Mouse (Mus musculus) liver, embryonic 14.5 days (tissue): ENCODE data around the gene Tex10. TPM values are rescaled to one million over a fixed set of nuclear protein-coding genes. Genes with fewer than 3 reads are reported as not detected.

ENCODE experiments used
- ATAC-seq: fragments of 200-750 bp; cut with Nextera tagmentation; 2 replicates; pipeline ENCODE4 v1.8.0; 2017; ENCODE audit warnings: moderate number of reproducible peaks, mild to moderate bottlenecking, moderate library complexity; ENCODE audit not compliant: insufficient read depth
- DNase-seq, 3 experiments: peaks; one replicate each; pipeline ENCODE4 v3.0.0-alpha.2; 2012 to 2013; ENCODE audit warnings: low read depth in 3 of 3, low spot score in 3 of 3
- H3K27ac ChIP-seq: fragments of 300-500 bp; sonication (generic); 2 replicates; pipeline ENCODE4 v1.5.1; 2014; ENCODE audit warnings: moderate library complexity, mild to moderate bottlenecking, control low read depth, inconsistent platforms
- H3K27me3 ChIP-seq: fragments of 300-500 bp; sonication (generic); 2 replicates; pipeline ENCODE4 v1.6.1; 2014; ENCODE audit warnings: mild to moderate bottlenecking, low read length, moderate library complexity; ENCODE audit not compliant: control insufficient read depth, insufficient read depth
- H3K36me3 ChIP-seq: fragments of 300-500 bp; sonication (generic); replicated peaks from 2 replicates; pipeline ENCODE4 v1.6.1; 2014; ENCODE audit warnings: low read depth; ENCODE audit not compliant: control insufficient read depth, insufficient read depth
- H3K4me1 ChIP-seq, 2 experiments: fragments of 200-500 bp in 1 of 2; fragments of 300-500 bp in 1 of 2; sonication (generic) in 1 of 2; replicated peaks; 2 replicates each; pipeline ENCODE4 v1.6.1; 2012 to 2014; ENCODE audit warnings: antibody characterized with exemption in 1 of 2, inconsistent platforms in 1 of 2, low read length in 1 of 2; ENCODE audit not compliant: control insufficient read depth in 2 of 2, insufficient read depth in 2 of 2
- H3K4me2 ChIP-seq: fragments of 300-500 bp; sonication (generic); 2 replicates; pipeline ENCODE4 v1.6.1; 2014; ENCODE audit warnings: low read depth, mild to moderate bottlenecking, control low read depth, moderate library complexity
- H3K4me3 ChIP-seq, 2 experiments: fragments of 200-500 bp in 1 of 2; fragments of 300-500 bp in 1 of 2; sonication (generic) in 1 of 2; 2 replicates each; pipeline ENCODE4 v1.5.1; 2012 to 2014; ENCODE audit warnings: low read depth in 2 of 2, low read length in 2 of 2, mild to moderate bottlenecking in 2 of 2, control low read depth in 1 of 2, inconsistent platforms in 1 of 2, moderate library complexity in 1 of 2; ENCODE audit not compliant: insufficient read depth in 1 of 2
- H3K9ac ChIP-seq: fragments of 300-500 bp; sonication (generic); replicated peaks from 2 replicates; pipeline ENCODE4 v1.6.1; 2014; ENCODE audit warnings: mild to moderate bottlenecking, control low read depth, moderate library complexity
- H3K9me3 ChIP-seq: fragments of 300-500 bp; sonication (generic); 2 replicates; pipeline ENCODE4 v1.6.1; 2016; ENCODE audit warnings: low read length, mixed read lengths; ENCODE audit not compliant: control insufficient read depth
- CTCF ChIP-seq: IDR thresholded peaks from 2 replicates; pipeline ENCODE4 v1.5.1; 2016; ENCODE audit warnings: antibody characterized with exemption, low read depth, control low read depth
- EP300 ChIP-seq: IDR thresholded peaks from 2 replicates; pipeline ENCODE4 v1.6.1; 2016; ENCODE audit warnings: antibody characterized with exemption, low read depth
- WGBS: fragments of 180-500 bp; shearing (Covaris S2); extraction: QIAGEN DNeasy Blood & Tissue Kit; methylation state at CpG from one replicate; pipeline ENCODE4 v1.1.7; 2014; ENCODE audit not compliant: insufficient replicate concordance; 5-methylcytosine and 5-hydroxymethylcytosine counted together
- polyA plus RNA-seq, 2 experiments: library from polyadenylated mRNA; depleted of rRNA in 1 of 2; stranded (reverse) in 1 of 2; unstranded in 1 of 2; fragments of >200 nt; fragmentation: Nextera tagmentation in 1 of 2; extraction: Ambion mirVana in 1 of 2; gene quantifications; 2 replicates each; pipeline versions ENCODE4 v1.2.1 to v1.2.3; 2012 to 2014

The Tex10 gene
- polyA plus RNA-seq, 2 experiments = 10.5 to 23.4 TPM

- Histone ChIP-seq H3K4me1 (no peaks in the 10 kb centered on the region), H3K9me3 (no peaks in the 10 kb centered on the region), H3K9ac (no peak overlapping the region), H3K27ac (no peak overlapping the region), H3K27me3 (no peaks in the 10 kb centered on the region), H3K4me2 (no peak overlapping the region), H3K4me3 (no peak overlapping the region), H3K36me3 (peaks cover 37% of the 10 kb centered on the region)
- DNase-seq = no peak
- no peak for ATAC-seq
- WGBS = 84% methylated on average over 6 of the region's 6 CpGs
- TF ChIP-seq EP300 = no peak
- TF ChIP-seq CTCF = no peak
Measured at GRCm38 (mm10) chr4:48458436-48458835, 14.8 kb downstream of the Tex10 start.

DNA sequence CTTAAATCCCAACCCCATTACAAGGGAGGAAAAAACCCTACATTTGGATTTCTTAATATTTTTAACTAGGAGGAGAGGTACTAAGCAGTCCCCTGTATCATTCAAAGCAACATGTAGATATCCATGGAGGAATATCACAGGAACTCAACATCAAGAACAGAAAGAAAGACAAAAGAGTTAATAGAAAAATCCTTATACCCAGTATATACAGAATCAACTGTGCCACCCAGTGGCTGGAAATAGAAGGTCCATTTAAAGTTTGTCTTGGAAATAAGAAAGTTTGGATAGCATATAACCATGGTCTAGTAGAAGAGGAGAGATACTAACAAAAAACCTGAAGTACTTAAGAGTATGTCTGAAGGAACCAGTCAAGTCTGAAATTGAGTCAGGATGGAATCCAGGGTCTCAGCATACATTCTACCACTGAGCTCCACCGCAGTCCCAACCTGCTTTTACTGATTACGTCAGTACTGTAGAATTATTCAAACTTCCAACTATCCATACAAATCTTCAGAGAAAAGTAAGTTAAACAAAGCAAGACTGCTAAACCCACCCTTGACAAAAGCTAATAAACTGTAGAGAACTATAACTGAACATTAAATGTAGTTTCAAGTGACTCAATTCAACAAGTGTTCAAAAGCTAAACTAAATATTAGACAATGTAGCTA, 19.0 kb downstream of the Tex10 start:
- Histone ChIP-seq H3K4me1 (no peaks in the 10 kb centered on the region), H3K9me3 (no peaks in the 10 kb centered on the region), H3K27ac (no peak overlapping the region), H3K4me2 (no peak overlapping the region), H3K36me3 (peaks cover 34% of the 10 kb centered on the region), H3K27me3 (no peaks in the 10 kb centered on the region), H3K9ac (no peak overlapping the region), H3K4me3 (no peak overlapping the region)
- TF ChIP-seq CTCF (no peak), EP300 (no peak)
- DNase-seq = no peak
- no peak for ATAC-seq
- WGBS = 88% methylated on average over 2 of the region's 2 CpGs

DNA sequence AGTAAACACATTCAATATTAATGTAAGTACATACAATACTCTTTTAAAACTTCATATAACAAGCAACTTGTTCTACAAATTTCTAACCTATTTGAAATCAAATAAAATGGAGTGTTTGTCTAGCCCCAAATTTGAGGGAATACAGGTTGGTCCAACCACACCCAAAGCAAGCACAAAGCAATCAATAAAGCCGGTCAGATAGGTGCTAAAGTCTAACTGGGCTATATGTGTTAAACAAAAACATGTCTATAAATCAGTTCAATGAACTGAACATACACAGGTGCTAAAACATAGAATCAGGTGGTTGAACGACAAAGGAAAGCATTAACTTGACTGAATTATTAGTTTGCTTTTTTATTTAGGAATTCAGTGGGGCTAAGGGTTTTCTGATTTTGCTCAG, 45.2 kb downstream of the Tex10 start:
- no peak overlapping the region for H3K27ac ChIP-seq
- 66% methylated on average over 2 of the region's 2 CpGs for WGBS
- H3K36me3 ChIP-seq = peaks cover 22% of the 10 kb centered on the region
- no peaks in the 10 kb centered on the region for H3K9me3 ChIP-seq
- no peaks in the 10 kb centered on the region; a peak in 2 of 4 replicates for H3K4me1 ChIP-seq
- H3K4me3 ChIP-seq = no peak overlapping the region
- DNase-seq (no peak), ATAC-seq (no peak)
- TF ChIP-seq EP300 (no peak), CTCF (no peak)
- no peaks in the 10 kb centered on the region for H3K27me3 ChIP-seq
- H3K4me2 ChIP-seq = no peak overlapping the region
- no peak overlapping the region for H3K9ac ChIP-seq

DNA sequence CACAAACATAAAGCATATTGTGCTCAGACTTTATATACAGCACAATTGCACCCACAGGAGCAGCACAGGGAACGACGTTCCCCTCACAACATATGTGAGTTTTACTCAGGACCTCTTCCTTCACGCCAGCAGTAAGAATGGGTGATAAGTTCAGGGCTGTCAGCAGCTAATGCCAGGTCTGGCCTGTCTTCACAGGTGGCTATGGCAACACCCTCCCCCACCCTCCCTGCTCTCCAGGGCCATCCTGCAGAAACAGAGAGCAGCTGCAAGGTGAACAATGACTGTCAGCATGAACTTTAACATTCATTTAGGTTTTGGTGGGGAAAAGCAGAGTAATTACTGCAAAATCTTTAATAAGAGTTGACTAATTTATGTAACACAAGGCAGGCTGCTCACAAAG, 45.8 kb downstream of the Tex10 start:
- no peak overlapping the region for H3K9ac ChIP-seq
- no peaks in the 10 kb centered on the region for H3K27me3 ChIP-seq
- H3K4me1 ChIP-seq = no peaks in the 10 kb centered on the region; a peak in 2 of 4 replicates
- H3K27ac ChIP-seq = no peak overlapping the region
- no peak overlapping the region for H3K4me3 ChIP-seq
- H3K4me2 ChIP-seq = no peak overlapping the region
- ATAC-seq (no peak), DNase-seq (no peak)
- no peak for TF ChIP-seq CTCF
- no peak for TF ChIP-seq EP300
- H3K9me3 ChIP-seq = no peaks in the 10 kb centered on the region
- H3K36me3 ChIP-seq = peaks cover 21% of the 10 kb centered on the region
- WGBS = 72% methylated on average over 3 of the region's 3 CpGs

DNA sequence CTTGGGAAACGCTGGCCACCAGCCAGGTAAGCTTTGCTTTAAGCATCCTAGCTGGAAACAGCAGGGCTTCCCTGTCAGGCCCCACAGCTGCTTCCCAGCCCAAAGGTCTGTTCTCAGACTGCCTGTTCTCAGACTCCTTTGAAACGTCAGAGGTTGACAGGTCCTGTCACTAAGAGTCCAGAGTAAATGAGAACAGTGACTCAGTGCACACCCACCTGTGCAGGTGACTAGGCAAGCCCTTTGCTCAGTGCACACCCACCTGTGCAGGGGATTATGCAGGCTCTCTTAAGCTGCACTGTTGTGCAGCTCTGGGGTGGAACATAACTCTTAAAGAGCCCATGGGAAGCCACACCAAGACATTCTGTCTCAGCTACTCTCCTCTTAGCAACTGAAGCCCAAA, 49.5 kb downstream of the Tex10 start:
- WGBS = 50% methylated on average over 2 of the region's 2 CpGs
- no peak overlapping the region for H3K4me3 ChIP-seq
- no peaks in the 10 kb centered on the region; a peak in 2 of 4 replicates for H3K4me1 ChIP-seq
- DNase-seq (no peak), ATAC-seq (no peak)
- TF ChIP-seq CTCF (no peak), EP300 (no peak)
- no peaks in the 10 kb centered on the region; the same call in 1 of the 2 replicates for H3K36me3 ChIP-seq
- H3K27me3 ChIP-seq = no peaks in the 10 kb centered on the region
- H3K4me2 ChIP-seq = no peak overlapping the region
- no peak overlapping the region for H3K9ac ChIP-seq
- no peaks in the 10 kb centered on the region for H3K9me3 ChIP-seq
- H3K27ac ChIP-seq = no peak overlapping the region
